Mouse (Mus musculus): Measurements from ENCODE around the gene Sco1. TPM values are rescaled to one million over a fixed set of nuclear protein-coding genes. Genes with fewer than 3 reads are reported as not detected.

The Sco1 gene
- total and polyA plus RNA-seq, 3 experiments = 14.1 to 32.9 TPM; not detected in 1

DNA sequence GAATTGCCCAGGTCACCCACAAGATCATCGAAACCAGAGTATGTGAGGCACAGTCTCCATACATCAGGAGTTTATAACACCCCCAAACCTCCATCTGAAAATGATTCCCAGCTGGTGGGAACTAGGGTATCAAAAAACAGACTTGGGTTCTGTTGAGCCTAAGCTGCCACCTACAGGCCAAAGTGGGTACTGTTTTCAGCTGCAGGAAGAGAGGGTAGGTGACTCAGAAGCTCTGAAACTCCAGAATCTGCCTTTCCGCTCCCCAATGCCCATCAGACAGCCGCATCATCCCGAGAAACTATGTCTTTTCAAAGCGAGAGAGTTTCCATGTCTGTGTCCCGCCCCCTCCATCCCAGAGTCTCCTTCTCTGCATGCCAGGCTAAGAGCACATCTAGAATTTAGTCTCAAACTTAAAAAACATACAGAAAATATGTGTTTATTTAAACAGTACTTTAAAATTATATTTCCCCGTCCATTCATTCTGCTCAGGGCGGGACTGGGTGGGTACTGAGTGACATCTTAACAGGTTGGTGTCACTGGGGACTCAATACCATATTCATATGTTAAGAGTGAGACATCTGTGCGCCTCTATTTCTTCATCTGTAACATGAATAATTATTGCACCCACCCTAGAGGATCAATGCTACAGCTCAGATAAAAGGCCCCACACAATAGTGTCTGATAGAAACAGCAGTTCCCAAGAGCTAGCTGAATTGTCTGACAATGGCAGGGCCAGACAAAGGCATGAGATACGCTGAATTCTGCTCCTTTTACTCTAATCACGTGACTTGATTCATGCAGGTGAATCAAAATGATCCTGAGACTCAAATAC is 59.8 kb downstream of the Sco1 start:
- H3K36me3 ChIP-seq (ENCODE audit: control insufficient read depth in 1 of 2, insufficient read depth in 2 of 2, low read length in 2 of 2) = no peaks in the 10 kb centered on the region
- H3K4me3 ChIP-seq (ENCODE audit: control insufficient read depth in 1 of 2, insufficient read depth in 1 of 2, low read depth in 2 of 2, low read length in 2 of 2) = no peak overlapping the region
- DNase-seq (ENCODE audit: low read depth, low spot score) = peak; percentile 90
- no peaks in the 10 kb centered on the region for H3K27me3 ChIP-seq (ENCODE audit: control insufficient read depth in 1 of 2, insufficient read depth in 2 of 2, low read length in 2 of 2)
- H3K4me1 ChIP-seq (ENCODE audit: control insufficient read depth in 1 of 2, insufficient read depth in 2 of 2, low read length in 2 of 2) = no peaks in the 10 kb centered on the region
- TF ChIP-seq SIN3A (IDR thresholded peaks at IDR 0.05; ENCODE audit: low read length) (no peak; the same call in 1 of the 2 replicates), POLR2AphosphoS2 (IDR thresholded peaks at IDR 0.05; ENCODE audit: low read length) (no peak), RCOR1 (IDR thresholded peaks at IDR 0.05; ENCODE audit: low read depth, low read length) (no peak), ZMIZ1 (IDR thresholded peaks at IDR 0.05; ENCODE audit: low read depth, low read length) (no peak), TAL1 (IDR thresholded peaks at IDR 0.05; ENCODE audit: low read length) (no peak), CTCF (IDR thresholded peaks at IDR 0.05 in 2 of 3, conservative IDR thresholded peaks at IDR 0.05 in 1 of 3; ENCODE audit: control insufficient read depth in 1 of 3, insufficient read depth in 1 of 3, low read depth in 2 of 3, low read length in 3 of 3, poor library complexity in 1 of 3, severe bottlenecking in 1 of 3) (peak; percentile 75 to 88 (median 87)), CHD1 (IDR thresholded peaks at IDR 0.05; ENCODE audit: low read depth, low read length) (no peak), MYB (IDR thresholded peaks at IDR 0.05; ENCODE audit: low read depth, low read length) (no peak), SMC3 (IDR thresholded peaks at IDR 0.05; ENCODE audit: low read depth, low read length) (peak; percentile 67), TBP (IDR thresholded peaks at IDR 0.05; ENCODE audit: low read depth, low read length) (no peak), TCF12 (IDR thresholded peaks at IDR 0.05; ENCODE audit: low read depth, low read length) (no peak), ZKSCAN1 (IDR thresholded peaks at IDR 0.05; ENCODE audit: low read depth, low read length) (0 out of 2 replicates have a peak, but pooled peaks have one; percentile 11), ZC3H11A (IDR thresholded peaks at IDR 0.05; ENCODE audit: low read depth, low read length) (peak; percentile 23; the same call in 1 of the 2 replicates), CHD2 (IDR thresholded peaks at IDR 0.05; ENCODE audit: low read length) (no peak), RAD21 (IDR thresholded peaks at IDR 0.05; ENCODE audit: low read depth, low read length) (peak; percentile 40), USF2 (IDR thresholded peaks at IDR 0.05; ENCODE audit: borderline replicate concordance in 1 of 2, insufficient read depth in 1 of 2, low read depth in 1 of 2, low read length in 2 of 2) (no peak), POLR2AphosphoS5 (IDR thresholded peaks at IDR 0.05; ENCODE audit: borderline replicate concordance, low read depth, low read length) (no peak), NELFE (IDR thresholded peaks at IDR 0.05; ENCODE audit: low read depth, low read length) (peak; percentile 14; the same call in 1 of the 2 replicates), ZNF384 (IDR thresholded peaks at IDR 0.05; ENCODE audit: low read depth, low read length) (no peak), USF1 (IDR thresholded peaks at IDR 0.05; ENCODE audit: low read depth, low read length) (no peak), MAZ (IDR thresholded peaks at IDR 0.05; ENCODE audit: low read depth, low read length) (no peak), NRF1 (IDR thresholded peaks at IDR 0.05; ENCODE audit: insufficient read depth, low read depth, low read length, poor library complexity, severe bottlenecking) (no peak), E2F4 (IDR thresholded peaks at IDR 0.05; ENCODE audit: borderline replicate concordance, low read depth, low read length) (no peak)
- H3K27ac ChIP-seq (ENCODE audit: control insufficient read depth, low read depth, low read length) = no peak overlapping the region
- no peaks in the 10 kb centered on the region for H3K79me2 ChIP-seq (ENCODE audit: control insufficient read depth, insufficient read depth, low read length, poor library complexity)
- H3K9me3 ChIP-seq (replicated peaks; ENCODE audit: insufficient read depth, low read length) = no peaks in the 10 kb centered on the region
- H3K9ac ChIP-seq (ENCODE audit: control insufficient read depth, low read depth, low read length, poor library complexity, severe bottlenecking) = no peak overlapping the region

Data from MEL (cell line).